Mouse (Mus musculus) liver, embryonic 14.5 days (tissue): ENCODE measurements around the gene Pvr.

ENCODE experiments used
- CTCF ChIP-seq: IDR thresholded peaks from 2 replicates; pipeline ENCODE4 v1.5.1; 2016; ENCODE audit warnings: antibody characterized with exemption, low read depth, control low read depth
- EP300 ChIP-seq: IDR thresholded peaks from 2 replicates; pipeline ENCODE4 v1.6.1; 2016; ENCODE audit warnings: antibody characterized with exemption, low read depth

DNA sequence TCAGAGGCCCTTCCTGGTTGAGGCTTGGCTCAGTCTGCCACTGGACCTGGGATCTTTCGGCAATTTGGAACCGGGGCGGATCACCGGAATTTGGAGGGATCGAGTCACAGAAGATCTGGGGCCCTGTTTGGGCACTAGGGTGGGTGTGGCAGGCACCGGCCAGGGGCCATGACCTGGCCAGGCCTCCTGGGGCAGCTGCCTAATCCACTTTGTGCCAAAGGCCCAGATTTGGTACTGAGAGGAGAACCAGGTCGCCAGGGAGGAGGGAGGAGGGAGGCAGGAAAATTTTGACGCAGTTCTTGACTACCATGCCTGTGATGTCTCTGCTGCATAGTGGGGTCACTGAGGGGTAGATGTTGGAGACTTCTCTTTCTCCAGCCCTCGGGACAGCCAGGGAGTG is 59.8 kb downstream of the Pvr start, which contains the start of gene Ceacam16:
- TF ChIP-seq CTCF: no peak
- no peak for TF ChIP-seq EP300
